In genomic region chr8:84810896-84811295, GRCm38 (mm10) we compare ENCODE assay signal across 8 mouse cellular contexts. TPM values are rescaled to one million over a fixed set of nuclear protein-coding genes. Genes with fewer than 3 reads are reported as not detected.
A peak's percentile ranks its signal among the peaks of the same experiment; 100 is the strongest.
DNase-seq lines count a peak whose midpoint lies in the region; ATAC-seq lines count a peak whose summit lies in the region.

No protein-coding gene starts in this region.

- ATAC-seq in forebrain, embryonic 11.5 days (replicated peaks; ENCODE audit: low FRiP score), result peak; percentile 89
- peak; percentile 81 for ATAC-seq in heart, embryonic 15.5 days (replicated peaks; ENCODE audit: insufficient number of reproducible peaks, insufficient read depth, low FRiP score, low read depth)
- ATAC-seq in liver, embryonic 12.5 days, result peak; percentile 41

- DNase-seq in CD4-positive, CD25-positive, alpha-beta regulatory T cell, adult 2 months (ENCODE audit: low read depth, low spot score), result peak; percentile 87
- DNase-seq in c-Kit-positive CD71-positive TER-119-negative erythroid progenitor cells, embryonic 14.5 days (ENCODE audit: low read depth), result peak; percentile 71
- peak; percentile 99 for DNase-seq in forebrain, embryonic 11.5 days (ENCODE audit: low spot score)
- peak; percentile 94 for DNase-seq in kidney, postnatal 14 days
- DNase-seq in naive thymus-derived CD4-positive, alpha-beta T cell, adult 2 months (ENCODE audit: low read depth), result peak; percentile 90
- DNase-seq in splenic B cell, adult 2 months (ENCODE audit: low read depth, low spot score), result peak; percentile 86

- H3K4me3 ChIP-seq in forebrain, embryonic 11.5 days (ENCODE audit: low read depth, low read length), result peak overlapping the region; percentile 4; the same call in 1 of the 2 replicates
- H3K4me3 ChIP-seq in heart, embryonic 15.5 days, result peak overlapping the region; percentile 47
- H3K4me3 ChIP-seq in liver, embryonic 12.5 days, result peak overlapping the region; percentile 44

- H3K36me3 ChIP-seq in forebrain, embryonic 11.5 days (ENCODE audit: control insufficient read depth, insufficient read depth, low read length), result no peaks in the 10 kb centered on the region
- H3K36me3 ChIP-seq in heart, embryonic 15.5 days, result no peaks in the 10 kb centered on the region
- no peaks in the 10 kb centered on the region for H3K36me3 ChIP-seq in liver, embryonic 12.5 days
- no peaks in the 10 kb centered on the region for H3K36me3 ChIP-seq in splenic B cell, adult 2 months (ENCODE audit: control insufficient read depth, insufficient read depth, low read length, poor library complexity, severe bottlenecking)

- peak overlapping the region; percentile 37; the same call in 1 of the 2 replicates for H3K27ac ChIP-seq in forebrain, embryonic 11.5 days (ENCODE audit: low read depth, low read length)
- no peak overlapping the region for H3K27ac ChIP-seq in heart, embryonic 15.5 days
- no peak overlapping the region for H3K27ac ChIP-seq in liver, embryonic 12.5 days

- peak overlapping the region; percentile 52; the same call in 1 of the 2 replicates for H3K4me2 ChIP-seq in forebrain, embryonic 11.5 days (ENCODE audit: low read depth, low read length, severe bottlenecking)
- peak overlapping the region; percentile 77 for H3K4me2 ChIP-seq in heart, embryonic 15.5 days
- peak overlapping the region; percentile 70 for H3K4me2 ChIP-seq in liver, embryonic 12.5 days

- peak overlapping the region; percentile 49 for H3K9ac ChIP-seq in forebrain, embryonic 11.5 days (ENCODE audit: low read length)
- peak overlapping the region; percentile 29; the same call in 1 of the 2 replicates for H3K9ac ChIP-seq in heart, embryonic 15.5 days
- peak overlapping the region; percentile 18; the same call in 1 of the 2 replicates for H3K9ac ChIP-seq in liver, embryonic 12.5 days

- H3K4me1 ChIP-seq in forebrain, embryonic 11.5 days (replicated peaks; ENCODE audit: control insufficient read depth, insufficient read depth, low read length), result peaks cover 21% of the 10 kb centered on the region
- H3K4me1 ChIP-seq in heart, embryonic 15.5 days (replicated peaks), result peaks cover 25% of the 10 kb centered on the region
- peaks cover 51% of the 10 kb centered on the region for H3K4me1 ChIP-seq in liver, embryonic 12.5 days

- peaks cover 17% of the 10 kb centered on the region for H3K27me3 ChIP-seq in forebrain, embryonic 11.5 days (ENCODE audit: control insufficient read depth, insufficient read depth, low read length)
- peaks cover 17% of the 10 kb centered on the region; the same call in 1 of the 2 replicates for H3K27me3 ChIP-seq in heart, embryonic 15.5 days
- peaks cover 75% of the 10 kb centered on the region for H3K27me3 ChIP-seq in liver, embryonic 12.5 days (replicated peaks)
- H3K27me3 ChIP-seq in splenic B cell, adult 2 months (ENCODE audit: control insufficient read depth, insufficient read depth, low read length, poor library complexity, severe bottlenecking), result no peaks in the 10 kb centered on the region

- under 1% methylated on average over 32 of the region's 32 CpGs for WGBS in forebrain, embryonic 11.5 days
- under 1% methylated on average over 32 of the region's 32 CpGs for WGBS in heart, embryonic 15.5 days
- WGBS in liver, embryonic 12.5 days (ENCODE audit: insufficient replicate concordance), result 2% methylated on average over 32 of the region's 32 CpGs

- peaks cover 3% of the 10 kb centered on the region for H3K9me3 ChIP-seq in forebrain, embryonic 11.5 days (ENCODE audit: control insufficient read depth, low read length)
- no peaks in the 10 kb centered on the region for H3K9me3 ChIP-seq in heart, embryonic 15.5 days (replicated peaks)
- peaks cover 4% of the 10 kb centered on the region; the same call in 1 of the 2 replicates for H3K9me3 ChIP-seq in liver, embryonic 12.5 days (replicated peaks)

RNA-seq across cellular contexts. Expression of gene Nfix, which starts 10.8 kb away (rescaled TPM):
- polyA plus RNA-seq in forebrain, embryonic 11.5 days (2014; fragmentation: Nextera tagmentation; extraction: Ambion mirVana), result 7.7 and 8.9 TPM in 2 replicates
- 15.0 and 20.8 TPM in 2 replicates for polyA plus RNA-seq in heart, embryonic 15.5 days (2015; fragmentation: Nextera tagmentation; extraction: Ambion mirVana)
- 2.8 and 2.9 TPM in 2 replicates for polyA plus RNA-seq in liver, embryonic 12.5 days (2016; fragmentation: Nextera tagmentation; extraction: Ambion mirVana)

RNA-seq across cellular contexts. Expression of gene Dand5, which starts 11.7 kb away (rescaled TPM):
- 5.5 and 6.4 TPM in 2 replicates for polyA plus RNA-seq in forebrain, embryonic 11.5 days (2014; fragmentation: Nextera tagmentation; extraction: Ambion mirVana)
- 5.8 and 6.4 TPM in 2 replicates for polyA plus RNA-seq in heart, embryonic 15.5 days (2015; fragmentation: Nextera tagmentation; extraction: Ambion mirVana)
- 3.4 and 4.3 TPM in 2 replicates for polyA plus RNA-seq in liver, embryonic 12.5 days (2016; fragmentation: Nextera tagmentation; extraction: Ambion mirVana)

RNA-seq across cellular contexts. Expression of gene Gadd45gip1, which starts 20.4 kb away (rescaled TPM):
- 41.0 and 44.3 TPM in 2 replicates for polyA plus RNA-seq in forebrain, embryonic 11.5 days (2014; fragmentation: Nextera tagmentation; extraction: Ambion mirVana)
- 45.3 and 46.5 TPM in 2 replicates for polyA plus RNA-seq in heart, embryonic 15.5 days (2015; fragmentation: Nextera tagmentation; extraction: Ambion mirVana)
- 69.9 and 71.0 TPM in 2 replicates for polyA plus RNA-seq in liver, embryonic 12.5 days (2016; fragmentation: Nextera tagmentation; extraction: Ambion mirVana)

RNA-seq across cellular contexts. Expression of gene Rad23a, which starts 29.6 kb away (rescaled TPM):
- 102 and 110 TPM in 2 replicates for polyA plus RNA-seq in forebrain, embryonic 11.5 days (2014; fragmentation: Nextera tagmentation; extraction: Ambion mirVana)
- 107 and 123 TPM in 2 replicates for polyA plus RNA-seq in heart, embryonic 15.5 days (2015; fragmentation: Nextera tagmentation; extraction: Ambion mirVana)
- 274 and 281 TPM in 2 replicates for polyA plus RNA-seq in liver, embryonic 12.5 days (2016; fragmentation: Nextera tagmentation; extraction: Ambion mirVana)

RNA-seq across cellular contexts. Expression of gene Calr, which starts 35.8 kb away (rescaled TPM):
- 722 and 731 TPM in 2 replicates for polyA plus RNA-seq in forebrain, embryonic 11.5 days (2014; fragmentation: Nextera tagmentation; extraction: Ambion mirVana)
- 525 and 658 TPM in 2 replicates for polyA plus RNA-seq in heart, embryonic 15.5 days (2015; fragmentation: Nextera tagmentation; extraction: Ambion mirVana)
- 590 and 610 TPM in 2 replicates for polyA plus RNA-seq in liver, embryonic 12.5 days (2016; fragmentation: Nextera tagmentation; extraction: Ambion mirVana)
